Mouse (Mus musculus) ES-E14 (cell line): ENCODE results near the gene Ascl2.

Source experiments
- HCFC1 ChIP-seq: IDR thresholded peaks from 2 replicates; pipeline ENCODE4 v1.6.1; 2012; ENCODE audit warnings: low read length, inconsistent platforms, borderline replicate concordance; ENCODE audit not compliant: insufficient read depth
- MAFK ChIP-seq: IDR thresholded peaks from 2 replicates; pipeline ENCODE4 v1.6.1; 2014; ENCODE audit warnings: mild to moderate bottlenecking, low read depth, low read length, inconsistent platforms; ENCODE audit not compliant: insufficient read depth
- ZC3H11A ChIP-seq: IDR thresholded peaks from 2 replicates; pipeline ENCODE4 v1.6.1; 2012; ENCODE audit warnings: low read depth, mild to moderate bottlenecking, inconsistent platforms, low read length, borderline replicate concordance

DNA sequence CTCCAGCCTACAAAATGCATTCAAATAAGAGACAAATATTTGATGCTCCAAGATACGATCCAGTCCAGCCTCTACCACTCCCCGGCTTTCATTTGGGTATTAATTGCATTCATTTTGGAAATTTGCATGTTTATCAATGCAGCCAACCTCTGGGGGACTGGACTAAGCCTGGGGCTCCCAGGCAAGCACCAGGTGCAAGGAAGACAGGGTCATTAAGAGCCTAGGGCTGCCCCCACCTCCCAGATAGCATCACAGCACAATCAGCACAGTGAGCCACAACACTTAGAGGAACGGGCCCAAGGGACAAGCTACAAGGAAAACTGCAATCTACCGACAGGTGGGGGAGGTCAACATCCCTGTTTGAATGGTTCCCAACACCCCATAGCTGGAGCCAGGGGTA is 9.3 kb downstream of the Ascl2 start:
- TF ChIP-seq ZC3H11A (no peak), MAFK (no peak), HCFC1 (no peak)
